Mouse (Mus musculus) G1E (cell line): ENCODE data around the gene Gm11099.

ENCODE experiments used
- CTCF ChIP-seq: IDR thresholded peaks from 2 replicates; pipeline ENCODE4 v1.5.1; 2012; ENCODE audit warnings: low read depth, low read length, inconsistent platforms, mixed read lengths
- GATA1 ChIP-seq: IDR thresholded peaks from 2 replicates; pipeline ENCODE4 v1.6.1; 2012; ENCODE audit warnings: borderline replicate concordance, low read length, inconsistent platforms, mixed read lengths
- TAL1 ChIP-seq: conservative IDR thresholded peaks from 2 replicates; pipeline ENCODE4 v1.6.1; 2012; ENCODE audit warnings: low read depth, low read length, inconsistent platforms, mixed read lengths

GRCm38 (mm10) chr2:58956770-58957300 is 97.6 kb downstream of the Gm11099 start:
- TF ChIP-seq CTCF, result no peak
- TF ChIP-seq GATA1, result no peak
- TF ChIP-seq TAL1, result no peak
